Mouse (Mus musculus): ENCODE measurements around the gene Mab21l2.

DNA sequence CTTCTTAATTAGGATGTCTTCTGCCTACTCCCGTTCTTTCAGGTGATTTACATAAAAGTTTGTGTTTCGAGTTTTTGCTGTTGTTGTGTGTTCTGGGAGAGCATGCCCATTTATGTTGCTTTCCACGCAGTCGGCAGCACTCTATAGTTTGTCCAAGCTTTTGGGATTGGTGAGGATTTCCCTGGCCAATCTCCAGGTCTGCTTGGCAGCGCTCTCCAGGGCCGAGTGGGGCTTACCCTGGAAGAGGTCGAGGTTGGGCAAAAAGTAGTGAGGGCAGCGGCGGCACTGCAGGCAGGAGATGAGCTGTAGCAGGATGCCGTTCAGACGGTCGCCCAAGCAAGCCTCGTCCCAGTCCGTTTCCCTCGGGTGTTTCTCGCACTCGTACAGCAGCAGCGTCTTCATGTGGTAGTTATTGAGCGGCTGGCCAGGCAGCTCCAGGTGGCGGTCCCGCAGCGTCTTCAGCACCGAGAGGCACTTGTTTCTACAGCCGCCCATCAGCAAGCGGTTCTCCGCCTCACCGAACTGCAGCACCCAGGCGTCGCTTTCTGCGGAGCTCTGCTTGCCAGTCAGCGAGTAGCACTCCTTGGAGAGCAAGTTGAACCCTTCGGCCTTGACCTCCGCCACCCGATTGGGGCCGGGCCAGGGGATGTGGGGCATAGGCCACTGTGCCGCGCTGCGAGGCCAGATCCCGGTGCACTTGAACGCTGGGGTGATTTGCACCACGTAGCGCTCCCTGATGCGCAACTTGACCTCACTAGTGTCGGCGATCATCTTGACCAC, 1.8 kb downstream of the Mab21l2 start:
- TF ChIP-seq CTCF (IDR thresholded peaks at IDR 0.05; ENCODE audit: borderline replicate concordance, insufficient read depth, low read length) = no peak
- no peak for TF ChIP-seq POLR2A (IDR thresholded peaks at IDR 0.05; ENCODE audit: low read depth, low read length)
